Mouse (Mus musculus) heart, adult 2 months (tissue): Measurements from ENCODE around the gene Tnpo1. TPM values are rescaled to one million over a fixed set of nuclear protein-coding genes. Genes with fewer than 3 reads are reported as not detected.
A peak's percentile ranks its signal among the peaks of the same experiment; 100 is the strongest.
"Not testable (repeated sequence)": the region's sequence is repeated elsewhere in the genome, so short reads cannot be mapped to it uniquely, and the experiment has no call there.

ENCODE experiments used
- DNase-seq, 2 experiments: peaks; one replicate each; pipeline ENCODE4 v3.0.0; 2021
- H3K27ac ChIP-seq: fragments of 200-600 bp; 2 replicates; pipeline ENCODE4 v1.8.1; 2022
- H3K27me3 ChIP-seq: fragments of 200-500 bp; 2 replicates; pipeline ENCODE4 v1.6.1; 2012; ENCODE audit warnings: mild to moderate bottlenecking, low read length, inconsistent platforms, mixed read lengths; ENCODE audit not compliant: control insufficient read depth, insufficient read depth
- H3K36me3 ChIP-seq: fragments of 200-500 bp; 2 replicates; pipeline ENCODE4 v1.6.1; 2012; ENCODE audit warnings: low read length, inconsistent platforms; ENCODE audit not compliant: control insufficient read depth, insufficient read depth
- H3K4me1 ChIP-seq: fragments of 200-500 bp; 2 replicates; pipeline ENCODE4 v1.6.1; 2011; ENCODE audit warnings: low read length; ENCODE audit not compliant: control insufficient read depth, insufficient read depth
- H3K4me3 ChIP-seq: fragments of 200-600 bp; 2 replicates; pipeline ENCODE4 v1.8.1; 2022
- H3K79me2 ChIP-seq: fragments of 200-500 bp; replicated peaks from 2 replicates; pipeline ENCODE4 v1.6.1; 2012; ENCODE audit warnings: mild to moderate bottlenecking, inconsistent platforms, low read length, moderate library complexity, mixed read lengths; ENCODE audit not compliant: control insufficient read depth, insufficient read depth
- H3K9ac ChIP-seq: fragments of 200-500 bp; 2 replicates; pipeline ENCODE4 v1.6.1; 2012; ENCODE audit warnings: low read depth, mild to moderate bottlenecking, control low read depth, inconsistent platforms, low read length, mixed read lengths
- CTCF ChIP-seq: fragments of 200-600 bp; IDR thresholded peaks from 2 replicates; pipeline ENCODE4 v1.8.1; 2022; ENCODE audit warnings: antibody characterized with exemption, mild to moderate bottlenecking, moderate library complexity
- EP300 ChIP-seq: fragments of 200-500 bp; IDR thresholded peaks from 2 replicates; pipeline ENCODE4 v1.6.1; 2011; ENCODE audit warnings: low read depth, low read length, control low read depth; ENCODE audit not compliant: insufficient read depth
- POLR2A ChIP-seq: fragments of 200-500 bp; IDR thresholded peaks from 2 replicates; pipeline ENCODE4 v1.6.1; 2011; ENCODE audit warnings: mild to moderate bottlenecking, low read depth, low read length, control low read depth; ENCODE audit not compliant: insufficient read depth
- WGBS: fragments of 180-500 bp; shearing (Covaris S2); methylation state at CpG from one replicate; pipeline ENCODE4 v1.1.7; 2018; 5-methylcytosine and 5-hydroxymethylcytosine counted together
- intact Hi-C: fragments of 180-260 bp; cut with DNase I; formaldehyde crosslinking; loops from one replicate; pipeline ENCODE4 v1.15.1; 2025
- polyA plus RNA-seq: library from polyadenylated mRNA; depleted of rRNA; stranded (reverse); fragments of >200 nt; gene quantifications from 2 replicates; pipeline ENCODE4 v1.2.3, GENCODE M21; 2012
- total RNA-seq, 2 experiments: library from RNA; stranded (reverse); gene quantifications; 2 replicates each; pipeline ENCODE4 v1.2.3; 2021

The Tnpo1 gene
- total and polyA plus RNA-seq, 3 experiments: 16.1 to 60.4 (median 58.9) TPM

- TF ChIP-seq EP300 (no peak), CTCF (no peak), POLR2A (no peak)
- no peaks in the 10 kb centered on the region for H3K27me3 ChIP-seq
- no peak overlapping the region for H3K9ac ChIP-seq
- H3K36me3 ChIP-seq: no peaks in the 10 kb centered on the region
- no peaks in the 10 kb centered on the region for H3K4me1 ChIP-seq
- no peak overlapping the region for H3K27ac ChIP-seq
- no peaks in the 10 kb centered on the region for H3K79me2 ChIP-seq
- H3K4me3 ChIP-seq: no peak overlapping the region
- intact Hi-C loops: no loop called here
- WGBS: 81% methylated on average over 5 of the region's 5 CpGs
- no peak for DNase-seq
Measured at GRCm38 (mm10) chr13:98835740-98836139, 90.4 kb downstream of the Tnpo1 start.

GRCm38 (mm10) chr13:98834723-98835122 is 91.5 kb downstream of the Tnpo1 start:
- DNase-seq: no peak
- Histone ChIP-seq H3K79me2 (no peaks in the 10 kb centered on the region), H3K4me3 (no peak overlapping the region), H3K4me1 (no peaks in the 10 kb centered on the region), H3K9ac (no peak overlapping the region), H3K27me3 (no peaks in the 10 kb centered on the region), H3K36me3 (no peaks in the 10 kb centered on the region), H3K27ac (no peak overlapping the region)
- 91% methylated on average over 3 of the region's 3 CpGs for WGBS
- intact Hi-C loops: no loop called here
- no peak for TF ChIP-seq CTCF
- TF ChIP-seq POLR2A: no peak
- no peak for TF ChIP-seq EP300

- H3K9ac ChIP-seq: no peak overlapping the region
- intact Hi-C loops: no loop called here
- H3K4me1 ChIP-seq: no peaks in the 10 kb centered on the region
- 21% methylated on average over 1 of the region's 1 CpGs for WGBS
- H3K27ac ChIP-seq: no peak overlapping the region
- H3K79me2 ChIP-seq: no peaks in the 10 kb centered on the region
- H3K36me3 ChIP-seq: no peaks in the 10 kb centered on the region
- H3K27me3 ChIP-seq: no peaks in the 10 kb centered on the region
- no peak overlapping the region for H3K4me3 ChIP-seq
- TF ChIP-seq CTCF: peak; percentile 29; the same call in 1 of the 2 replicates
- TF ChIP-seq EP300: no peak
- no peak for DNase-seq
Measured at GRCm38 (mm10) chr13:98834199-98834598, 92.0 kb downstream of the Tnpo1 start.

- Histone ChIP-seq H3K79me2 (no peaks in the 10 kb centered on the region), H3K36me3 (no peaks in the 10 kb centered on the region), H3K4me1 (no peaks in the 10 kb centered on the region), H3K9ac (no peak overlapping the region), H3K27ac (no peak overlapping the region), H3K4me3 (no peak overlapping the region), H3K27me3 (no peaks in the 10 kb centered on the region)
- 71% methylated on average over 10 of the region's 10 CpGs for WGBS
- DNase-seq: no peak
- intact Hi-C loops: no loop called here
- TF ChIP-seq CTCF (no peak), EP300 (no peak), POLR2A (no peak)
Measured at GRCm38 (mm10) chr13:98832451-98833450, 93.4 kb downstream of the Tnpo1 start.

- WGBS: 96% methylated on average over 6 of the region's 6 CpGs
- H3K4me1 ChIP-seq, H3K9ac ChIP-seq, intact Hi-C loops, H3K4me3 ChIP-seq, H3K27me3 ChIP-seq, DNase-seq, H3K27ac ChIP-seq, H3K79me2 ChIP-seq, H3K36me3 ChIP-seq: not testable (repeated sequence)
Measured at GRCm38 (mm10) chr13:98829026-98829425, 97.2 kb downstream of the Tnpo1 start.

- no peaks in the 10 kb centered on the region for H3K4me1 ChIP-seq
- no peak overlapping the region for H3K4me3 ChIP-seq
- no peaks in the 10 kb centered on the region for H3K27me3 ChIP-seq
- no peak overlapping the region for H3K27ac ChIP-seq
- no peak overlapping the region for H3K9ac ChIP-seq
- TF ChIP-seq EP300 (no peak), CTCF (no peak), POLR2A (no peak)
- intact Hi-C loops: no loop called here
- WGBS: 87% methylated on average over 4 of the region's 4 CpGs
- no peak for DNase-seq
- no peaks in the 10 kb centered on the region for H3K36me3 ChIP-seq
- H3K79me2 ChIP-seq: no peaks in the 10 kb centered on the region
Measured at GRCm38 (mm10) chr13:98825574-98825973, 100.6 kb downstream of the Tnpo1 start.
